Mouse (Mus musculus): ENCODE data around the gene Wdr83.

Wdr83 gene

DNA sequence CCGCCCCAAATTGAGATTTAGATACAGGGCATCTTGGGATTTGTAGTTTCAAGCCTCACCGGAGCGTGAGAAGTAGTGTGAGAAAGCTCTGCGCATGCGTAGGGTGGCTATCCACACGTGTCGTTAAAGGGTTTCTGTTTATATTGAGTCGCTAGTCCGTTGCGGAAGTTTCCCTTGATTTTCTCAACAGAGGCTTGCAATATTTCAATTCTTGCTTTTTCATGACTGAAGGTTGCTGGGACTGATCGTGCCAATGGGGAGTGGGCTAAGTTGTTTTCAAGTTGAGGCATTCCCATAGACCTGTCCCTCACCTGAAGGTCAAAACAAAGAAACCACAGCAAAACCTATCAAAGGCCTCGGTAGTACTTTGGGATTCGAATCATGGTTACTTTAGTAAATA, 46.3 kb downstream of the Wdr83 start:
- no peak for DNase-seq (ENCODE audit: low spot score)

DNA sequence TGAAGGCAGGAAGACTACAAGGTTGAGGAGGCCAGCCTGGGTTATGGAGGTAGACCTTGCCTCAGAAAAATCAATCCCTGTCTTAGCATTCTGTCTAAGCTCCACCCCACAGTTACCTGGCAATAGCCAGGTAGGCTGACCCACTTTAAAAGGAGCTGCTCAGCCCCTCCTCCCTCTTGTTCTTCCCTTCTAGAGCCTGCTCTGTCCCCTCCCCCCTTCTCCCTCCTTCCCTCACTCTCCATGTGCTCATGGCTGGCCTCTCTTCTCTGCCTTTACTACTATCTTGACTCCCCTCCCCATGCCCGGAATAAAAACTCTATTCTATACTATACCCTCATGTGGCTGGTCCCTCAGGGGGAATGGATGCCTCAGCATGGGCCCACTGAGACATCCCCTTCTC, 47.2 kb downstream of the Wdr83 start:
- no peak for DNase-seq (ENCODE audit: low spot score)

DNA sequence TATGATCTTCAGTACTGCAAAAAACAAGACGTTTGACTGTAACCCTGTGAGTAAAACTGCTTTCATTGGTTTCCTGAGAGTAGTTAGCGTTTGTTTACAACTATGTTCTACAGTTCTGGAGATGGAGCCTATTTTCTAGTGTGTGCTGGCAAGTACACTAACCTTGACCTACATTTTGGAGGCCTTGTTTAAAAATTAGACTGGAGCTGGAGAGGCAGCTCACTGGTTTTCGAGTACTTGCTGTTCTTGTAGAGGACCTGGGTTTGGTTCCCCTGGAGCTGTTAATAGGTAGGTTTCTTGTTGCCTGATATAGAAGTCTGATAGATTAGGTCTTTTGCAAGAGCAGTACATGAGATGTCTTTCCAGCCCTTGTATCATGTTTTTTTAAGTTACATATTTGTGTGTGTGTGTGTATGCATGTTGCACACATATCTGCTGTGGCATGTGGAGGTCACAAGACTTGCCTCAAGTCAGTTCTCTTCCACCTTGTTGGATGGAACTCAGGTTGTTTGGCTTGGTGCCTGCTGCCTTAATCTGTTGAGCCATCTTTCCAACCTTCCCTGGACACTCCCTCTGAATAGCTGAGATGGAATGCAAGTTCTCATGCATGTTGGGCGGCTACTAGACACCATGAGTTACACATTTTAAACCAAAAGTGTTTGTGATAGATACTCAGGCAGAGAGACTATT, 48.3 kb downstream of the Wdr83 start:
- peak; percentile 42 for DNase-seq (ENCODE audit: low spot score)

DNA sequence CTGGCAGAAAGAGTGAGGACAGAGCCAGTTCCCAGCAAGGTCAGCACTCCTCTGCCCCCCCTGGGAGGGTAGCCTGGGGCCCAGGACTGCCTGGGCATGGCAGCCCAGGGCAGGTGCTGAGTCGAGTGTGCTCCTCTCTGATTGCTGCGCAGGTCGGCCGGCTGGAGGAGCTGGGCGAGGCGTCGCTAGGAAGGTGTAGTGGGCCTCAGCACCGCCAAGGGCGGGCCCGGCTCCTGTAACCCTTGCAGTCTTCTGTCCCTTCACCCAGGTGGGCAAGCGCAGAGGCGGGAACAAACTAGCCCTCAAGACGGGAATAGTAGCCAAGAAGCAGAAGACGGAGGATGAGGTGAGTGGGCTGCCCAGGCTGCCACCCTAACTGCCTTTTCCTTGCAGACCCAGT, 51.8 kb downstream of the Wdr83 start:
- DNase-seq (ENCODE audit: low spot score): no peak

DNA sequence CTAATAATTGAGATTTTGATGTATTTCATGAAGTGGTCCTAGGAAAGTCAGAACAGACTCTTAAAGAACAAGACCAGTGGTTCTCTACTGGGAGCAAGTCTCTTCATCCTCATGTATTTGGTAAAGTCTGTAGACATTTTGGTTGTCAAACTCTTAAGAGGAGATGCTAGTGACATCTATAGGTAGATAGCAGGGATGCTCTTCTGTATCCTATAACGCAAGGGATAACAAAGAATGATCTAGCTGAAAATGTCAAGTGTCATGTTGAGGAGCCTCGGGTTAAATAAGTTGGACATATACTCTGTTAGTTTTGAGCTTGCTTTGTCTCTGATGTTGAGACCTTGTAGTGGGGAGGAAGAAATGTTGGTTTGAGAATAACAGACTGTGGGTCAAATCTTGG, 53.2 kb downstream of the Wdr83 start:
- peak; percentile 45 for DNase-seq (ENCODE audit: low spot score)

DNA sequence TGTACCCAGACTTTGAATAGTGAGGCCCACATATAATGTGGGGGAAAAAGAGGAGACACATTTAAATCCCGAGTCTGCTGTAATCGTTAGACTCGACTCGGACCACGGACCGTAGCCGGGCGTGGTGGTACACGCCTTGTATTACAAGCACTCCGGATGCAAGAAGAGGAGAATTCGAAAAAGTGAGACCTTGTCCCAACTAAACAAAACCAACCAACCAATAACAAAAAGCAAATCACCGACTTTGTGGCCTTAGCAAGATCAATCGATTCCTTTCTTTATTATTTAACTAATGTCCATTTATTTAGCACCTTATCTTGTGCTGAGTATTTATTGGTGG, 53.6 kb downstream of the Wdr83 start:
- DNase-seq (ENCODE audit: low spot score): peak; percentile 38

DNA sequence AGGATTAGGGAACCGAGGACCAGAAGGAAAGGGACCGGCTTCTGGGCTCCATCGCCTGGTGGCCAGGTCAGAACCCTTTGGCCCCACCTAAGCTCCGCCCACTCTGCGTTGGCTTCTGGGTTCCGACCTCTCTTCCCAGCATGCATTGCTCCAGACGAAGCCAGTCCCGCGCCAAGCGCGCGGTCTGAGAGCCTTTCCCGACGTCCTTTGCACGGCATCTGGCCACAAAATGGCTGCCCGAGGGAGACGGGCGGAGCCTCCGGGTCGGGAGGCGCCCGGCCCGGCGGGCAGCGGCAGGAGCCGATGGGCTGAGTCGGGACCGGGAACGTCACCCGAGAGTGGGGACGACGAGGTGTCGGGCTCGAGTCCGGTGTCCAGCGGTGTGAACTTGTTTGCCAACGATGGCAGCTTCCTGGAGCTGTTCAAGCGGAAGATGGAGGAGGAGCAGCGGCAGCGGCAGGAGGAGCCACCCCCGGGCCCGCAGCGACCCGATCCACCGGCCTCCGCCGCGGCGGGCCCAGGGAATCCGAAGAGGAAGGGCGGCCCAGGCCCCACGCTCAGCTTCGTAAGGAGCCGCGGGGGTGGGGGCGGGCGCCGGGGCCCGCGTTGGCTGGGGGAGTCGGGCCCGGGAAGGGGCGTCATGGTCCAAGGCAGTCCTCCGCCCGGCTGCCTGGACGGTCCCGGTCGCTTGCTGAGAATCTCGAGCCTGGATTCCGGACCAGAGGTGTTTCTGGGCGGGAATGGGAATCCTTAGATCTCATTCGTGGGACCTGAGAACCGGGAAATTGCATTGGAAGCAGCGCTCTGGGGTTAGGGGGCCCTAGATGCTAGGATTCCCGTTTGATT, 54.2 kb downstream of the Wdr83 start, which contains the start of gene Trir:
TSS of gene Trir (plus strand) at position 154 of the 846 bp plus-strand sequence.
- DNase-seq (ENCODE audit: low spot score): peak; percentile 100

DNA sequence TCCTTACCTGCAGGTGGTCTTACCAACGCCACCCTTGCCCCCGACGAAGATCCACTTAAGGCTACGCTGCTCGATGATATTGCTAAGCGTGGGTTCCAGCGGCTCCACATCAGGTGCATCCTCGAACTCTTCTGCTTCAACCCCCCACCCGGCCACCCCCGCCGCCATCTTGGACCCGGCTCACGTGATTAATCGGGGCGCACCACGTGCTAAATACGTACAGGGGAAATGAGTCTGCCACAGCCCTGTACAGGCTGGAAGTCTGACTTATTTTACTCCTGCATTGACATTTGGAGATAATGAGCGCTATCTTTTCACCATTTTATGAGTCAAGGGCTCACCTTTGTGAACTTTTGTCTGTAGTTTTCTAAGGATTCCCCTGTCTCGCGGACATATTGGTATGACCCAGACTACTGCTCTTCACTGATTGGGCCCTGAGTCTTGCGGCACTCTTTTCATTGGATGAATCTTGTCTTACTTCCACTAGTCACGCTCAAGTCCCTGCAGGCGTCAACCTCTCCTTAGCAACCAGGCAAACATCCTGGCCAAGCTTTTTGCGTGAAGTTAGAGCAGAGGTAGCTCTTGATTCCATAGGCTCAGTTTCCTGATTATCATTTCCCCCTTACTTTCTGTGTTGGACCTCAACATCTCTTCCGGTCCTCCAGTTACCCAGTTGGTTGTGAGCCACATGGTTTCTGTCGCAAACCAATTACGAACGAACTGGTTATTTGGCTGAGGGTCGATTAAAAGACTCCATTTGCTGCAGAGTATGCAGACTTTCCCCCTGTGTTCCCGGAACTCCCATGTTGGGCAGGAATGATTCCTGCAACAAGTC, 55.8 kb downstream of the Wdr83 start, which contains the start of gene Asna1:
TSS of gene Asna1 (minus strand) at position 184 of the 835 bp plus-strand sequence.
- peak; percentile 97 for DNase-seq (ENCODE audit: low spot score)
